Mouse (Mus musculus) cerebellum, adult 8-10 months (tissue): ENCODE measurements around the gene Sipa1l1.

ENCODE experiments used
- DNase-seq: peaks from one replicate; pipeline ENCODE4 v3.0.0; 2022

The Sipa1l1 gene

DNA sequence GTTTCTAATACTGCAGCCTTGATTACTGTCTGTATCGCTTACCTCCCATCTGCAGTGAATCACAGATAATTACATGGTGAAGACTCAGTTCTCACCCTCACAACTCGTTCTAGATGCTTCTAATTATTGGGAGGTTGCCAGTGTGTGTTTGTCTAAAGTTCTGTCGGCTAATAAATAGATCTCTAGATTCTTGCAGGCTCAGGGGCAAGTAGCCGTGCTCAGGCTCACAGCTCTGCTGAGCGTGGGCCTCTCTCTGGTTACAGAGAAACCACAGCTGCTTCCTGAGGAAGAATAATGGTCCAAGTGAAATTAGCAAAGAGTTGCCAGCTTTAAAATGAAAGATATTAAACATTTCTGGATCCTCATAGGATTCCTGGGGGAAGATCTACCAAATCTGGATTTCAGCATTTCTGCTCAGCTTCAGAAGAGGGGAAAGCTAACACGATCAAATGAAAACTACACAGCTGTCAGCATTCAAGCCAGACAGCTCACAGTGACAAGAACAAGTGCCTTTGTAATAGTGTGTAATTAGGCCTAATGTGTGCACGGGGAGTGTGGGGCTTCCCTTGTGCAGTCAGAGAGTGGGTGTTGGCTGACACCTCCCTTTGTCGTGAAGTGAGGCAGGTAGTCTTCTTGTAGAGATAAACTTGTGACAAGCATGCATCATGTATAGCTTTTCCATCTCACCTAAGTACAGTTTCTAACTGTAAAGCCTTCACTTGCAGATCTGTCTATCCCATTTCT, 225.2 kb downstream of the Sipa1l1 start:
- DNase-seq: no peak

DNA sequence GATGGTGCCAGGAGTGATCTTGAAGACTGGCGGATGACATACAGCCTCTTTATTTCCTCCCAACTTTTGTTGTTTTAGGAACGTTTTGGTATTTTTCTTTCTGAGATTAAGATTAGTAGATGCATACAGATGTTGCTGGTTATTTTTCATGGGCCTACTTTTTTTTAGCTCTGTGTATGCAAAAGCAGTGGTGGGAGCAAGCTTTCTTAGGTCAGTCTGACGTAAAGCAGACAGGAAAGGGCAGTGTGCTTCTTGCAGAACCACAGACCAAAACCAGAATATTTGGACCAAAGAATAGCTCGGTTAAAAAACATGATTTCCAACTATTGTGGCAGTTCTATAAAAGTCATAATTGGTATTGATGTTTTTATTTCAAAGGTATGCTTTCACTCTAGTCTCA, 226.1 kb downstream of the Sipa1l1 start:
- no peak for DNase-seq

DNA sequence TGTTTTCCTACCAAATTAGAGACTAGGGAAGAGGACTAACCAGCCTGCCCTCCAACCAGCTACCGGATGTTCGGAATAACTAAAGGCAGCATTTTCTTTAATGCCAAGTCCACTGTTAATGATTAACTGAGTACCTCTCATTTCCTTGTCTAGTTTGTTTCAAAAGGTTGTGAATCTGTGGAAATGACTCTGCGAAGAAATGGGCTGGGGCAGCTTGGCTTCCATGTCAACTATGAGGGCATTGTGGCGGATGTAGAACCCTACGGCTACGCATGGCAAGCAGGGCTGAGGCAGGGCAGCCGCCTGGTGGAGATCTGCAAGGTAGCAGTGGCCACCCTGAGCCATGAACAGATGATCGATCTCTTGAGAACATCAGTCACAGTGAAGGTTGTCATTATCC, 228.1 kb downstream of the Sipa1l1 start:
- no peak for DNase-seq

DNA sequence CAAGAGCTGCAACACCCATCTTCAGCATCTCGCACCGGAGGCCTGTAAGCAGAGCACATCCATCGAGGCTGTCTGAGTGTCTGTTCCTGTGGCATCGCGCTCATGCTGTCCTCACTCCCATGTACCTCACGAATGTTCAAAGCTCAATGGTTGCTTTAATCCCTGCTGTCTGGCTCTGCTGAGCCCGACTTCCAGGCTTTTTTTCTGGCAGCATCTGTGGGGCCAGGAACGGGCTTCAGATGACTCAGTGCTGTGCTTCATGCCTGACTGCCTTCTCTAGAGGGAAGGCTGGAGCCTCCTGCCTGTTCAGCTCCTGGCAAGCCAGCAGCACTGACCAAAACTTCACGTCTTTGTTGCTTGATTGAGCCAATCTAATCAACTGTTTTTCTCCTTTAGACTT, 228.6 kb downstream of the Sipa1l1 start:
- peak; percentile 70 for DNase-seq

DNA sequence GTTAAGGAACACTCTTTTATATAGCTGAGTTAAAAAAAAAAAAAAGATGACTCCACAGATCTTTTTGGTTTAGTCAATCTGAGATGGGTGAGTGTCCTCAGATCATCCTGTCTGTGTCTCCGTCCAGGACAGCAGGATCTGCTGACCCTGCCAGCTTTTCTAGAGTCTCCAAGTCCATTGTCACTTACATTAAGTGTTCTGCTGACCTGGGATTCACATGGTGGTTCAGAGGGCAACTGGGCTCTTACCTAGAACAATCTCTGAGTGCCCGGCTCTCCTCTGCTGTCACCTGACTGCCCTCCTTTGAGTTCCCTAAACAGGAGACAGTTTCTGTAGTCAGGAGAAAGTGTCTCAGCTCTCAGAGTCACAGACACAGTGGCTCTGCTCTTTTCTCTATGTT, 229.8 kb downstream of the Sipa1l1 start:
- no peak for DNase-seq

DNA sequence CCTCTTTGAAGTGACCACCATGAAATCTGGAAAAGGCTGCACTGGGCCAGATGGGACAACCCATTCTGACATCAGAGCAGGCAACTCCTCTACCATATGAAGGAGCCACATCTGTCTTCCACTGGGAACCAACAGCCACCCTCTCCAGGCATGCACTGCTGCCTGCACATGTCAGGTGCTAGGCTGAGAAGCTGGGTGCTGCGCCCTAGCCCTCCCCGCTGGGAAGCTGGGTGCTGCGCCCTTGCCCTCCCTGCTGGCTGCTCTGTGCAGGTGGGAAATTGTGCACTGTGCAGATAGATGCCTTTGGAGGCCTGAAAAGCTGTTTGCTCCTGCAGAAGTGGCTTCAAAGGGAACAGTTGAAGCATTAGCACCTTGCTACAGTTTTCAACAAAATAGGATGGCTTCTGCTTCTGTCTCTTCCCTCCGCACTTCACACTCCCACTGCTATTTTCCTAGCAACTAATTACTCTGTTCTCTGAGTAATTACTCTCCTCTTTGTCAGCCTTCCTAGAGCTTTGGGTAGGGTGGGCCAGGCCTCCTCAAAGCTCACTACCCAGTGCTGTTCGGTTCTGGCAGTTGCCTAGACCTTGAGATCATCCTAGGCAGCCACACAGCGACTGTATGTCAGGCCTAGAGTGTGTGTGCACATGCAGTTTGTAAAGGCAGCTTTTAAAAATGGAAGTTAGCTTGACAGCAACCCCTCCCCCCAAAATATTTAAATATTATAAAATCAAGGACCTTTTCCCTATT, 231.0 kb downstream of the Sipa1l1 start:
- no peak for DNase-seq

DNA sequence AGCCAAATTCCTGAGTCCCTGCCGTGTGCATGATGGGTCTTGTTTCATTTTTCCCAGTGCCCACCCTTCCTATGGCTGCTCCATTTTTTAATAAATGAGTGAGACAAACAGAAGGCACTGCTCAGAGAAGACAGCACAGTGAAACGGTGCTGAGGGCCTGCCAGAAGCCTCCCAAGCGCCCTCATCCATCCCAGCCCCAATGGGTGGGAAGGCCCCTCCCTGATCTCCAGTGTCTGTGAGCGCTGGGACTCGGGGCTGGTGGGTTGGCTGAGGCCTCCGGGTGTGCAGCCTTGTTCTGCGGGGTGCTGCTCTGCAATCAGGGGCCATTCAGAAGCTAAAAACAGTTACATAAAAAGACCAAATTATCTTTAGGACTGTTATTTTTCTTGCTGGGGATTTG, 231.7 kb downstream of the Sipa1l1 start:
- no peak for DNase-seq

DNA sequence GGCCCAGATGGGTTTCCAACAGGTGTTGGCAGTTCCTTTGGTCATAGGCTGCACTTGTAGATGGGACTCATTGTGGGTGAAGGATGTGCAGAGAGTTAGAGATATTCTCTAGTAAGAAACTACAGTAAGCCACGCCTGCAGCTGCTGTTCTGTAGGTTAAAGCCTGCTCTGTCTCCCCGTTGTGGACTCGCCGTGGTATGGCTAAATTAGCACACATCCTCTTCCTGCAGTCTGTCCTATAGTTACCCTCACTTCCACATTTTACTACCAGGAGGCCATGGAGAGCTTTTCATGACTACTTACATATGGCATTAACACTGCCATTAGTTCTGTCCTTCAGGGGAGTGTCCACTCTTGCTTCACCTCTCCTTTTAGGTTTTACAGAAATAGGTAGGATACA, 232.3 kb downstream of the Sipa1l1 start:
- no peak for DNase-seq

DNA sequence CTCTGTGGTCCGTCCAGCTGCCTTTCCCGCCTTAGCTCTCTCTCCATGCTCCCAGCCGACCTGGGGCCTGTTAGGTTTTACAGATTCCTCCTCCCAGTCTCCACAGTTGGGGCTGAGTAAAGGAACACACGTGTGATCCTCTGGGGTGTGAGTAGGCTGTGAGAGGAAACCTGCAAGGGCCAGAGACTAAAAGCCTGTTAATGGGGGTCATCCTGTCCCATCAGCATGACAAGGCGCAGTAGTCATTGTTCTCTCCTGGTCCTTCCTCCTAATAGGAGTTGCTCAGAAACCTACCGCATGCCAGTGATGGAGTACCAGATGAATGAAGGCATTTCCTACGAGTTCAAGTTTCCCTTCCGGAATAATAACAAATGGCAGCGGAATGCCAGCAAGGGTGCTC, 233.5 kb downstream of the Sipa1l1 start:
- no peak for DNase-seq

DNA sequence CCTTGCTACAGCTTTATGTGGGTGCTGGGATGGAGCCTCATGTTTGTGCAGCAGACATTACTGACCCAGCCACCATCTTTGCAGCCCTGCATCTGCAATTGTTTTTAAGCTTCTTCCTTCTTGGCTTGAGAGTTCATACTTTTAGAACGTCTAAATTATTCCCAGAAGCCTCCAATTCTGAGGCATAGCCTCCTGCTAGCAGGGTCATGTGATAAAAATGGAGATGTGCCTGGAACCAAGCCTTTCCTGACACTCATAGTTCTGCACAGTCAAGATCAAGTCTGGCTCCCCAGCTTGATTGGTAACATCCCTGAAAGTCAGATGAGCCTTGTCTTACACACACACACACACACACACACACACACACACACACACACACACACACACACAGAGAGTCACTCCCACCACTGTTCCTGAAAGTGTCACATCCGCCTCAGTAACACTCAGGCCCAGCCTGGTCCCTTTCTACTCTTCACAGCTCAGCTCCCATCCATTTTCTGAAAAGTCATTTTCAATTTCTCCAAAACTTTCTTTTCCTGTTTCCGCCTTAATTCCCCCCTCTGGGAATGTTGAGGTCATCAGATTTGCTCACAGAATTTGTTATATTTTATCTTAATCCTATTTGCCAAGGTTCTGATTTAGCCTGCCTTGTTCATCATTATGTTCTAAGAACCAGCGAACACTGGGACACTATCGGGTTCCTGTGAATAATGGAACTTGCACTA, 238.6 kb downstream of the Sipa1l1 start:
- DNase-seq: no peak

DNA sequence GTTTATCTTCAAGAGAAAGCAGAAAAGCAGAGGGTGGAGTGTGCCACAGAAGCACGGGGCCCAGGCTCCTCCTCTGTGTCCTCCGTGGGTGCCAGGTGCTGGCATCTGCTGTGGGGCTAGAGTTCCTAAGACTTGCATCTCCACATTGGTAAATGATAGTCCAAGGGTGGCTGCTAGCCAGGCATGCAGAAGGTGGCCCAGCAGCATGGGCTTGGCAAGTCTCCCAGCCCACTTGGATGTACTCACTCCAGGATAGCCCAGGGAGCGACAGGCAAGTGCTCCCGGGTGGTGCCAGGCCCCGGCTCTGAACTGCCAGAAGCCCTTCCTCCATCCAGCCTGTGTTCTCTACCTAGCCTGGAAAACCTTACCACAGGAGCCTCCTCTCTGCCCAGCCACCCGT, 239.4 kb downstream of the Sipa1l1 start:
- peak; percentile 90 for DNase-seq

DNA sequence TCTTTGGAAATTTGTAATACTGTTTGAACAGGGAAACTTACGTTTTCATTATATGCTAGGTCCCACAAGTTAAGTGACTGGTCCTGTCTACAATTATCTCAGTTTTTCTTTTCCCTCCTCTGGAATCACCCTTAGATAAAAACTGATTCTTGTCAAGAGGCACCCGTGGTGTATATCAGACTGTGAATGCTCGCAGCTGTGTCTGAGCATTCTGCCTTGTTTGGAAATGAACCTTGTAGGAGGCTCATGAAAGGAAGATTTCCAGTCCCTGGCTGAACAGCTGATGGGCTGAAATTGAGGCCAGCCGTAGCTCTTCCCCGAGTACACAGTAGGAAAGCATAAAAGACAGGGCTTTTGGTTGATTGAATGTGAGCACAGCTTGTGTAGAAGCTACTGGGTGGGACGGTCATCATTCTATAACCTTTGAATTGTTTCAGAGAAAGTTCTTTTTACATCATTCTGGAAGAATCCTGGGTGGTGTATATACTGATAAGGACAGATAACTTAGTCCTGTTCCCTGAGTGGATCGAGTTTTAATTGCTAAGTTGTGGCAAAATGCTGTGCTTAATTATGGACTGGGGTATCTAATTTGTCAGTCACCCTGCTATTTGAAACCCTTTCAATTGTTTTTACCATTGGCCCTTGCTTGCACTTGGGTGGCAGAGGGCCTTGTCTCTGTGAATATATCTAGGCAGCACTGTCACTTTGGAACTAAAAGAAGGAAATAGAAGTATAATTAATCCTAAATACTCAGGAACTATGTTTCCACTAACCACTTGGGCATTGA, 240.8 kb downstream of the Sipa1l1 start:
- no peak for DNase-seq

DNA sequence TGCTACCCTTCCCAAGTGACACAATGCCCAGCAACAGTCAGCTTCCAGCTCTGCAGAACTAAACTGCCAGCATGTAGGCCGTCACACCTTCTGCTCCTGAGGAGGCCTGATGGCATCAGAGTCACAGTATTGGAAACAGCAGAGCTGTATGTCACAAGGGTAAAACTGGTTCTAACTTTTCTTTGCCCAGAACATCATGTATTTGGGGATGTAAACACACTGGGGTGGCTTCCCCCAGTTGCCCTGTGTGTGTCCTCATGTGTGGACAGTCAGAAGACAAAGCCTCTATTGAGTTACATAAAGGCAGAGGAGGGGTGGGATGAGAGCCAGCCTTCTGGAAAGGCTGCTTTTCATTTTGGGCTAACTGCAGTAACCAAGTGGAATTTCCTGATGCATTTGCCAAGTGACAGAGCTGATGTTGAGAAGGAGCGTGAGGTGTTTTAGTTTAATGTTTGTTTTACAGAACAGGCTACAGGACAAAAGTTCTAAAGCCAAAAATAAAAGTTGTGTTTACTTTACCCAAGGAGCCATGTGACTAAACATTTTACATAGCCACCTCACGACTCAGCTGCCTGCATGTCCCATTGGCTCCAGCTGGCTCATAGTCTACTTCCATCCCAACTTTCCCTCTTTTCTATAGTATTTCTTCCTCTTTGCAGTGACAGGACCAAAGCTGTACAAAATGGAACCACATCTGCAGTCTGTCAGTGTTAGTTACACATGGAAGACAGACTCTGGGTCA, 243.3 kb downstream of the Sipa1l1 start:
- DNase-seq: no peak

DNA sequence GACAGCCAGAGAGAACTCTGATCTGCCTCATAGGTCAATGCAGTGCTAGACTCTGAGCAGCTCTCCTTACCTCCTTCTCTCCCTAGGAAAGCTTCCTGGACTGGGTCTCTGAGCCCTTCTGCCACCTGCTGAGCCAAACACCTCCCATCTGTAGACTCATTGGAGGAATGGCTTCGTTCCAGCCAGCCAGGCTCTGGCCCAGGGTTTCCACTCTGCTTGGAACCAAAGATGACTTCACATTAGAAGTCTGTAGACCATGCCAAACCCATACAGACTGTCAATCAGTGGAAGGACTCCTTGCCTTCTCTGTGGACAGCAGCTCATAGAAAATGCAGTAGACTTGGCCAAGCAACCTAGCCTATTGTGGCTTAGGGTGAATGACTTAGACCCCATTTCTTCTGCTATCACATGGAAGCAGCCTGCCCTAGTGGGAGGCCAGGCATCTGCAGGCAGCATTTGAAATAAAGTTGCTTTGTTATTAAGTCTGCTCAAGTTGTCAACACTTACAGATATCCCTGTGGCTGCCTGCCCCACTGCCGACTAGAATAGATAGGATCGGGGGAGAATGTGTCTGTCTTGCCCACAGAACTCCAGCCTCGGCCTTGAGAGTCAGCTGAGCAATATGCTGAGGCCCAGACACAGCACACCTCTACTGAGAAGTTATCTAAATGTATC, 246.7 kb downstream of the Sipa1l1 start:
- DNase-seq: peak; percentile 78

DNA sequence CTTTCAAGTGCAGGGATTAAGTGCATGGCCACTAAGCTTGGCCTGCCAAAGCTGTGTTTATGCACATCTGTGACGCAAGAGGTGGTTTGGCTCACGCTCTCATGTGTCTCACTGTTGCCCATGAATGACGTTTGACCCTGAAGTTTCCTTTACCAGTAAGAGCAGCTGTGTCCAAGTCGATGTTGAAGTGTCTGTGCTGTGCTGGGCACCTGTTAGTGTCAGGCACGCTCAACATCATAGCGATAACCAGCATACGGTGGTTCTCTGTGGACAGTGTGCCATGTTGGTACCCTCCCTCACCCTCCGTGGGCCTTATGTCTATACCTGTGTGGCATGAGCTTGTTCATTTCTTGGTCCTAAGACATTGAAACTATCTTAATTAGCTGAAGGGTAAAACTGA, 249.9 kb downstream of the Sipa1l1 start:
- no peak for DNase-seq

DNA sequence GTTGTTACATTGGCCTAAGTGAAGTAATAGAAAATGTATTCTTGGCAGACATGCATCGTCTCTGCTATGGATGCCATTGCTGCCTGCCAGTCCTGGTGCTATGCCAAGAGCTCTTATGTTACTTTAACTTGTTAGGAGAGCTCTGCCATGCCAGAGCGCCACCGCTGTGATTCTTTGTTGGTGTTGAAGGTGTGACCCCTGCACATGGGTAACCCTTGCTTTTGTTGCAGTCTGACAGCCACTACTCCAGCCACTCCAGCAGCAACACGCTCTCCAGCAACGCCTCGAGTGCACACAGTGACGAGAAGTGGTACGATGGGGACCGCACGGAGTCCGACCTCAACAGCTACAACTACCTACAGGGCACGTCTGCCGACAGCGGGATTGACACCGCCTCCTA, 255.7 kb downstream of the Sipa1l1 start:
- no peak for DNase-seq

DNA sequence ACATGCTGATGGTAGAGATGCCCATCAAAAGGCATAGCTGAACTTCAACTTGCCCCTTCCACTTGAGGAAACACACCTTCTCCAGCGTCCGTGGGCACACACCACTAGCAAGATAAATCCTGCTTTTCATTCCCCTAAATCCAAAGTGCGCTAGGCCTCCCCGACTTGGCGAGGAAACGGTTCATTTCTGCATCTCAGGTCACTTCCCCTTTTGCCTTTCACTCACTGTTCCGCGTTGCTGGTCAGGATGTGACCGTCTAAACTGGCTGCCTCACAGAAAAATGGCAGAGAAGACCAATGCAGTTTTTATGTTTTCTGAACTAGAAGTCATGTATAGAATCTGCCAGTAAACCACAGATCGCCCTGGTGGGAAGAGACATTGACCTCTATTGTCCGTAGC, 256.7 kb downstream of the Sipa1l1 start:
- DNase-seq: no peak

DNA sequence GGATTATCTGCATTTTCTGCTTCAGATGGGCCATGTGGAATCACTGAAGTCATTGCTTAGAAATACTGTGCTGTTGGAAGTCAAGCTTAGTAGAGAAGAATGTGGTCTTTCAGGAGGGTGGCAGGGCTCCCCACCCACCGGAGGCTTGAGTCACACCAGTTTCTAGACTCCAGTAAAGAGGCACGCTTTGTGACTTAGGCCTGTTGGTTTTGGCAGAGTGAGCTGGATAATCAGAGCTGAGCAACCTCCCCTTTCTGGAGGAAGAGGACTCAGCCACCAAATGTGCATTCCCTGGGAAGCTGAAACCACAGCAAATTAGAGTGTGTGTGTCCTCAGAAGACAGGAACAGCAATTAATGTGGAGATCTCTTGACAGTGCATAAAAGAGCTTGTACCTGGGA, 258.3 kb downstream of the Sipa1l1 start:
- no peak for DNase-seq

DNA sequence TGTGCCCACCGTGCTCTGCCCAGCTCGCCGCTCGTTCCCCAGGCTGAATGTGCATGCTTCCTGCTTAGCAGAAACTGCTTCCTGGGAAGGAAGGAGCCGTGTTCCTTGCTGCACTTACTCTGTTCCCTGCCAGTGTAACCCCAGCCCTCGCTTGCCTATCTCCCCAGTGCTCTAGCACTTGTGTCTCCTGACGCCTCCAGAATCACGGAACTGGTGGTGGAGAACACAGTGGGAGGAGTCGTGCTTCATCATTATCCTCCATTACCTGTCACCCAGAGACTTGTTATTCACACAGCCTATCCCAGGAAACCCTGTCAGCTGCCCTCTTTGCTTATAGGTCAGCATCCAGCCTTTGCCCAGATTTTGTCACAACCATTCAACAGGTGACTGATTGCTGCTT, 259.3 kb downstream of the Sipa1l1 start:
- no peak for DNase-seq

DNA sequence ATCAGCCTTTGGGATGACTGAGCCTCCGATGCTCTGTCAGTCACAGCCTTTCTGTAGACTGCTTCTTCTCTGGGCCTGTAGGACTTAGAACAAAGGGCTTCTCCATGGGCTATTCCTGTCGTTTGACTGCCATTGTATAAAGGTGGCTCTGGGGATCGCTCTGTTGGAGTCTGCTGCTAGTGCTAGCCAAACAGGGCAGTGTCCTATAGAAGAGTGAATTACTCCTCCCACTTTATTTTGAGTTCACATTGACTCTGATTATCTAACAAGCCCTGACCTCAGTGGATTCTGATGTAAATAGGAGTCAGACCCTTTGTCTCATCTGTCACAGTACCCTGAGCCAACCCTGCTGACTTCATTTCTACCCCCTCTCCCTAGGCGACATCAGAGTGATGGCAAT, 264.2 kb downstream of the Sipa1l1 start:
- no peak for DNase-seq

DNA sequence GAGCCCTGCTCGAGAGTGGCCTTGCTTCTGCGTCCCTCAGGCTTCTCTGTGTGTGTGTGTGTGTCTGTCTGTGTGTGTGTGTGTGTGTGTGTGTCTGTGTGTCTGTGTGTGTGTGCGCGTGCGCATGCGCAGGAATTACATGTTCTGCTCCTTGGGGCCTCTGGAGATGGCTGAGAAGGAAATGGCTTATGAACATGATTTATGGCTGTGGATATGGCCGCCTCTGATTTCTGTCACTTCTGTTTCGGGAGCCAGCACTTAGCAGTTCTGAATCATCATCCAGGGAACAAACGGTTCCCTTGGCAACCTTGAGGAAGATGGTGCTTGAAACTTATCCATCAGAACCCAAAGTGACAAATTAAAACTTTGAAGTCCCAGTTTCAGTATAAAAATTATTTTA, 265.5 kb downstream of the Sipa1l1 start:
- DNase-seq: no peak

DNA sequence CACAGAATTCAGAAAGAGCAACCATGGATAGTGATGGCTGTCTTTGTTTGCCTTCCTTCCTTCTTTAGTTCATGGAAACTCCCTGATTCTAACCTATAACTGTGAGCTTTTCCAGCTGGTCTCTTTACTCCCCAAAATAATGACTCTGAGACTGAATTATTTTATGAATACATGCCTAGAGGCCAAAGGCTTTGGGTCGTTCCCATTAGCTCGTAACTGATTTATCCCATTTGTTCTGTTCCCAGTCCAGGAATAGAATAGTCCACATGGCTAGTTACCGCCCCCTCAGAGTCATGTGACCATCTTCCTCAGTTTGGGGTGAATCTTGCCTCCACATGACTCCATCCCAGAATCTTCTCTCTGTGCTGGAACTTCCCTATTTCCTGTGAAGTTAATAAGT, 272.4 kb downstream of the Sipa1l1 start:
- DNase-seq: no peak
